Mouse (Mus musculus) lung, adult 2 months (tissue): Measurements from ENCODE around the gene Tent4a. TPM values are rescaled to one million over a fixed set of nuclear protein-coding genes. Genes with fewer than 3 reads are reported as not detected.
A peak's percentile ranks its signal among the peaks of the same experiment; 100 is the strongest.

ENCODE experiments used
- DNase-seq: peaks from one replicate; pipeline ENCODE4 v3.0.0; 2022
- H3K4me1 ChIP-seq: fragments of 200-500 bp; 2 replicates; pipeline ENCODE4 v1.6.1; 2011; ENCODE audit warnings: low read length; ENCODE audit not compliant: control insufficient read depth, insufficient read depth
- H3K4me3 ChIP-seq: fragments of 200-500 bp; replicated peaks from 2 replicates; pipeline ENCODE3; 2011; ENCODE audit warnings: low read depth, mild to moderate bottlenecking, control low read depth, low read length; ENCODE audit errors: extremely low read depth
- CTCF ChIP-seq: fragments of 200-500 bp; IDR thresholded peaks from 2 replicates; pipeline ENCODE4 v1.5.1; 2011; ENCODE audit warnings: mild to moderate bottlenecking, low read length, control low read depth; ENCODE audit not compliant: insufficient read depth
- POLR2A ChIP-seq: fragments of 200-500 bp; IDR thresholded peaks from 2 replicates; pipeline ENCODE4 v1.6.1; 2011; ENCODE audit warnings: low read depth, mild to moderate bottlenecking, control low read depth, low read length, borderline replicate concordance; ENCODE audit errors: extremely low read depth
- WGBS: fragments of 180-500 bp; shearing (Covaris S2); methylation state at CpG from one replicate; pipeline ENCODE4 v1.1.7; 2018; 5-methylcytosine and 5-hydroxymethylcytosine counted together
- polyA plus RNA-seq: library from polyadenylated mRNA; depleted of rRNA; stranded (reverse); fragments of >200 nt; gene quantifications from 2 replicates; pipeline ENCODE4 v1.2.3, GENCODE M21; 2012

The Tent4a gene
- polyA plus RNA-seq, 1 experiment: 12.0 TPM

DNA sequence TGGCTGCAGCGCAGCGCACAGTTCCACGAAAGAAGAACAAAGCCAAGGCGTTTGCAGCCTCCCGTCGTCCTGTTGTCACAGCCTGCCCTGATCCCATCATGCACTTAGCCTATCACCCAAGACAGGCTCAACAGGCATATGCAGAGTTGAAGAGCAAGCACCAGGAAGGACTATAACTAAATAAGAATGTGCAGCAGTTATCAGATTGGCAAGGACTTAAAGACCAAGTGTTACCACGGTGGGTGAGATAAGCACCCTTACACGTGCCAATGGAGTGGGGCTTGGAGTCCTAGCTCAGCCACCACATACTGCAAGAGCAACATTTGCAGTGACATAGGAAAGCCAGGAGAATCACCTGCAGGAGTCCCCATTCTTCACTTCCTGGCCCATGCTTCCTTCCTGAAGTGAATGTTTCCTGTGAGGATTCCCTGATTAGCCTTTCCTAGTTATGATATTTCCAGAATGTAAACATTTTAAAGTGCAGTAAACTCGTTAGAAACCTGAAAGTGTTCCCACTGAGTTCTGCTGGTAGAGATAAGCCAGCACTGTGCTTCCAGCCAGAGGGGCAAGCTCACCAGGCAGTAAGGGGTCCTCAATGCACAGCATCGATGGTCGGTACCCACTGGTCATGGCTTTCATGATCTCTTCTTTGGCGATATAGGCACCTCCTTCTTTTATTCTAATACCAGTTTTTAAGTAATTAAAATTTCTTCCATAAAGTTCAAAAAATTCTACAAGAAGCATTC, 27.9 kb downstream of the Tent4a start:
- TF ChIP-seq POLR2A (no peak), CTCF (no peak)
- 62% methylated on average over 12 of the region's 12 CpGs for WGBS
- Histone ChIP-seq H3K4me1 (no peaks in the 10 kb centered on the region), H3K4me3 (no peak overlapping the region)
- no peak for DNase-seq

DNA sequence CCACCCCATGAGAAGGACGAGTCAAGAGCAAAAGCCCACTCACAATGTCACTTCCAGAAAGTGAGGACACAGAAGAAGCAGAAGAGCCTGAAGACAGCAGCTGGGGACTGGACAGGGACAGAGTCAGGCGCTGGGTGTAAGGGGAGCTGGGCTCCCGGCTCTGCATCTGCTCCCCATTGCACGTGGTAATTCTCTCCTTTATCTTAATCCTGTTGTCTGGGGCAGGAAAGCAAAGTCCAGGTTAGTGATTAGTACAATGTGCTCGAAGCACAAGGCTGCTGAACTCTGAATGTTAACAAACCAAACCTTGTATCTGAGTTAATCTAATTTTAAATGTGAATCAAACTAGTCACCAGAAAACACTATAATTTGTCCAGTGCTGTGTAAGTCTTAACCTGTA, 31.6 kb downstream of the Tent4a start:
- TF ChIP-seq CTCF (no peak), POLR2A (no peak)
- Histone ChIP-seq H3K4me1 (no peaks in the 10 kb centered on the region), H3K4me3 (no peak overlapping the region)
- 85% methylated on average over 5 of the region's 5 CpGs for WGBS
- no peak for DNase-seq

DNA sequence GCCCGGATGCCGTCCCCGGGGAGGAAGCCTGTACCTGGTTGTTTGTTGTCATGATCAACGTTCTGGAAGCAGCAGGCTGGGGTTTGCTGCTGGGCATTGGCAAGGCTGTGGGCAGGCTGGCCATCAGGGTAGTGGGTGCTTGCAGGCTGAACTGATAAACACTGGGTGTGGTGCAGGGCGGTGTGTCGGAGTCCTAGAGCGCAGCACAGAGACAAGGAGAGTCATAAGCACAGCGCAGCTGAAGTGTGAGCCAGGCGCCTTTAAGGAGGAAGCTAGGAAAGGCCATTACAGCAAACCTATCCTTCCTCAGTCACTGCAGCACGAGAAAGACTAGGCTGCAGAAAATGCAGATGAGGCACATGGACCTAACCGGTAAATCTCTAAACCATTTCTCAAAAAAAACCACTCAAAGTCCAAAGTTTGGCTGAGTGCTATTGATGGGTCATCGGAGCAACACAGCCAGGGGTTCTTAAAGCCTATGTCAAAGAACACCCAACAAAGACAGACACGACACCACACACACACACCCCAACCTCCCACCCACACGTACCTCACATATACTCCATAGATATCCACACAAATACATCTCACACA, 32.2 kb downstream of the Tent4a start:
- Histone ChIP-seq H3K4me1 (no peaks in the 10 kb centered on the region), H3K4me3 (no peak overlapping the region)
- 93% methylated on average over 14 of the region's 14 CpGs for WGBS
- TF ChIP-seq POLR2A (no peak), CTCF (no peak)
- no peak for DNase-seq

- DNase-seq: no peak
- no peak for TF ChIP-seq POLR2A
- no peak for TF ChIP-seq CTCF
- Histone ChIP-seq H3K4me3 (no peak overlapping the region), H3K4me1 (no peaks in the 10 kb centered on the region)
- WGBS: 77% methylated on average over 5 of the region's 5 CpGs
Observed at GRCm38 (mm10) chr13:69498276-69498675, 36.1 kb downstream of the Tent4a start.

DNA sequence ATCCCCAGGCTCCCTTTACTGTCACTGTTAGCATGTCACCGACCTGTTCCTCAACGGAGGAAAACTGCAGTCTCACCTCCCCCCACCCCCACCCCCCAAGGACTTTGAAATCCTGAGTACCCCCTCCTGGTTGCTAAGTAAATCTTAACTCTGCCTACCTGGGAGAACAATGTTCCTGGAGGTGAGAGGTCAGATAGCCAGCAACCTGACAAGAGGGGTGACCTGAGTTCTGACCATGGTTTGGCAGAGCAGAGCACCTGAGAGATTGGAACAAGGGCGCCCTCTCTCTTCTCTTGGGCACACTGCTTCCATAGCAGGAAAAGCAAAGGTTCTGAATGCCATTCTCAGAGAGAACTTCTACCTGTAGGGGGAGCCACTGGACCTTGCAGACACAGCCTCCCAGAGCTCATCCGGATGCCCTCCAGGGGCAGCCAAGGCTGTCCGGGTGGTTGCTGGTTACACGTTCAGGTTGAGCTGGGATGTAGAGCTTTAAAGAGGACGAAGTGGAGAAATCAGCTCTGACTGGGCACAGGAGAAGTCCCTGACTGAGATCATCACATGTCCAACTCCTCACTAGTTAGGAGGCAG, 41.4 kb downstream of the Tent4a start:
- DNase-seq: no peak
- WGBS: 24% methylated on average over 7 of the region's 7 CpGs
- Histone ChIP-seq H3K4me3 (no peak overlapping the region), H3K4me1 (no peaks in the 10 kb centered on the region)
- TF ChIP-seq CTCF (peak; percentile 57), POLR2A (no peak)

GRCm38 (mm10) chr13:69489777-69490176, 44.6 kb downstream of the Tent4a start:
- no peak overlapping the region for H3K4me3 ChIP-seq
- 37% methylated on average over 9 of the region's 9 CpGs for WGBS
- no peak for DNase-seq
- TF ChIP-seq CTCF (no peak), POLR2A (no peak)
- peaks cover 3% of the 10 kb centered on the region for H3K4me1 ChIP-seq

DNA sequence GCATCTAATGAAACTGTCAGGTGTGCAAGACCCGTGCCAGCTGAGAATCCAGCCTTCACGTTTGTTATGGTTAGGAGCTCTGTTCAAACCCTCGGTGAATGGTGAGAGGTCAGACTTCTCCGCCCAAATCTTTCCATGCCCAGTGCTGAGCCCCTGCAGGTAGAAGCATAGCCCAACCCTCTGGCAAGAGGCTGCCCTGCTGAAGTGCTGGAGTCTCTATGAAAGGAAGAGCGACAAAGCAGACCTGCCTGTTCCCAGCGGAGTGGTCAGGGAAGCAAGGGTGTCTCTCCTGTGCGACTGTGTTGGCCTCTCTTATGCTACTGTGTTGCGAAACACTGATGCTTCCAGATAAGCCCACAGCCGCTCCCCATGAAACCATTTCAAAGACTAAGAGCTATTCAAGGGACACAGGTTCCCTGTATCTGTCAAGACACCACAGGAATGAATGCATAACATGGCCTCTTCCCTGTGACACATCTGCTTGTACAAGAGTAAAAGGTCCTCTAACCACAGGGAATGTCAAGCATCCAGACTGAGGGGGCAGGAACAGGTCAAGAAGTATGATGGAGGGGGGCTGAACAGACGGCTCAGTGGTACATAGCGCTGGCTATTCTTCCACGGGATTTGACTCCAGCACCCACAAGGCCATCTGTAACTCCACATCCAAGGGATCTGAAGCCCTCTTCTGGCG, 45.7 kb downstream of the Tent4a start:
- no peak for DNase-seq
- Histone ChIP-seq H3K4me3 (no peak overlapping the region), H3K4me1 (peaks cover 3% of the 10 kb centered on the region)
- 42% methylated on average over 13 of the region's 13 CpGs for WGBS
- TF ChIP-seq POLR2A: no peak
- no peak for TF ChIP-seq CTCF

- DNase-seq: no peak
- peaks cover 3% of the 10 kb centered on the region for H3K4me1 ChIP-seq
- TF ChIP-seq POLR2A: no peak
- TF ChIP-seq CTCF: no peak
- WGBS: 4% methylated on average over 26 of the region's 26 CpGs
- H3K4me3 ChIP-seq: peak overlapping the region; percentile 1
Observed at GRCm38 (mm10) chr13:69487611-69488275, 46.7 kb downstream of the Tent4a start.

GRCm38 (mm10) chr13:69487108-69487507, 47.3 kb downstream of the Tent4a start:
- no peak for TF ChIP-seq CTCF
- no peak for TF ChIP-seq POLR2A
- peaks cover 3% of the 10 kb centered on the region for H3K4me1 ChIP-seq
- 66% methylated on average over 7 of the region's 7 CpGs for WGBS
- H3K4me3 ChIP-seq: no peak overlapping the region
- no peak for DNase-seq

DNA sequence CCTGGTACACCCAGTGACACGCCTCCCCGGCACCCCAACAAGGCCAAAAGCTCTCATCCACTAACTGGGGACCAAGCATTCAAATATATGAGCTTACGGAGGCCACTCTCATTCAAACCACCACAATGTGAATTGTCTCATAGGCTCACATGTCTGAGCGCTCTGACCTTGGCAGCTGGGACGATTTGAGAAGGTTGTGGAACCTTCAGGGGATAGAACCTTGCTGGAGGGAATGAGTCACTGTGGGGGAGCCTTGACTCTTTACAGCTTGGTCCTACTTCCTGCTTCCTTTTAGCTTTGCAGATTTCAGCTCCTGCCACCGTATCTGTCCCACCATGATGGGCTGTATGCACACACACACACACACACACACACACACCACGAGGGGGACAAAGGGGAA, 48.6 kb downstream of the Tent4a start:
- no peak for DNase-seq
- WGBS: 57% methylated on average over 7 of the region's 7 CpGs

More for the DNA sequence above, 48.6 kb downstream of the Tent4a start:
- Histone ChIP-seq H3K4me1 (peaks cover 9% of the 10 kb centered on the region), H3K4me3 (no peak overlapping the region)
- TF ChIP-seq CTCF: no peak
- no peak for TF ChIP-seq POLR2A
